Mouse (Mus musculus) bone marrow macrophage, adult 2 months (primary cell): ENCODE data around the gene Crybb3.

Experiments
- CTCF ChIP-seq: IDR thresholded peaks from 2 replicates; pipeline ENCODE4 v1.5.1; 2012; ENCODE audit warnings: low read depth, mild to moderate bottlenecking, low read length, moderate library complexity
- POLR2A ChIP-seq: IDR thresholded peaks from 2 replicates; pipeline ENCODE4 v1.6.1; 2012; ENCODE audit warnings: mild to moderate bottlenecking, low read depth, low read length, borderline replicate concordance

DNA sequence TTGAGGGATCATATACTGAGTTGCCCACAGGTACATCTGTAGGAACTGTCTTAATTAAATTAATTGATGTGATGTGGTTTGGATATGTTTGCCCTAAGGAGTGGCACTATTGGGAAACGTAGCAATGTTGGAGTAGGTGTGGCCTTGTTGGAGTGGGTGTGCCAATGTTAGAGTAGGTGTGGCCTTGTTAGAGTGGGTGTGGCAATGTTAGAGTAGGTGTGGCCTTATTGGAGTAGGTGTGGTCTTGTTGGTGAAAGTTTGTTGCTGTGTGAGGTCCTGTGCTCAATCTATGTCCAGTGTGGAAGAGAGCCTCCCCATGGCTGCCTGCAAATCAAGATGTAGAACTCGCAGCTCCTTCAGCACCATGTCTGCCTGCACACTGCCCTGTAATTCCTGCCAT lies 2.9 kb upstream of the Crybb3 start:
- TF ChIP-seq POLR2A, result no peak
- TF ChIP-seq CTCF, result no peak
